Mouse (Mus musculus): ENCODE measurements around the gene Gm4353.

GRCm38 (mm10) chr7:116039196-116039537 lies 45.3 kb downstream of the Gm4353 start, which contains the start of gene 1110004F10Rik:
- TF ChIP-seq CTCF (IDR thresholded peaks at IDR 0.05; ENCODE audit: low read depth, low read length) (no peak), TAL1 (conservative IDR thresholded peaks at IDR 0.05; ENCODE audit: low read depth, low read length) (no peak), POLR2AphosphoS5 (IDR thresholded peaks at IDR 0.05; ENCODE audit: insufficient replicate concordance, low read depth, low read length) (no peak), GATA1 (IDR thresholded peaks at IDR 0.05; ENCODE audit: borderline replicate concordance, low read length) (no peak)

Measured in G1E (cell line).